Mouse (Mus musculus): ENCODE measurements around the gene Fam76a. TPM values are rescaled to one million over a fixed set of nuclear protein-coding genes. Genes with fewer than 3 reads are reported as not detected.
A peak's percentile ranks its signal among the peaks of the same experiment; 100 is the strongest.
"Not testable (repeated sequence)": the region's sequence is repeated elsewhere in the genome, so short reads cannot be mapped to it uniquely, and the experiment has no call there.

Gene Fam76a
- polyA plus RNA-seq, 1 experiment, result 9.4 TPM

- Histone ChIP-seq H3K9me3 (no peaks in the 10 kb centered on the region), H3K36me3 (replicated peaks; ENCODE audit: low read length) (no peaks in the 10 kb centered on the region), H3K27me3 (replicated peaks) (peaks cover 6% of the 10 kb centered on the region), H3K4me1 (peaks cover 38% of the 10 kb centered on the region), H3K4me3 (replicated peaks) (peak overlapping the region; percentile 76)
- no peak for TF ChIP-seq GATA1 (IDR thresholded peaks at IDR 0.05; ENCODE audit: borderline replicate concordance, low read length)
- TF ChIP-seq FLI1 (IDR thresholded peaks at IDR 0.05; ENCODE audit: low read length), result no peak
Observed at GRCm38 (mm10) chr4:132930784-132931183, 8.4 kb upstream of the Fam76a start.

GRCm38 (mm10) chr4:132926520-132926919 lies 4.2 kb upstream of the Fam76a start:
- H3K4me3 ChIP-seq (replicated peaks); H3K36me3 ChIP-seq (replicated peaks; ENCODE audit: low read length); H3K9me3 ChIP-seq; H3K27me3 ChIP-seq (replicated peaks): not testable (repeated sequence)
- peaks cover 21% of the 10 kb centered on the region for H3K4me1 ChIP-seq

GRCm38 (mm10) chr4:132922061-132922530 lies 262 bp downstream of the Fam76a start:
- no peaks in the 10 kb centered on the region for H3K27me3 ChIP-seq (replicated peaks)
- no peak for TF ChIP-seq FLI1 (IDR thresholded peaks at IDR 0.05; ENCODE audit: low read length)
- TF ChIP-seq GATA1 (IDR thresholded peaks at IDR 0.05; ENCODE audit: borderline replicate concordance, low read length), result no peak
- peaks cover 29% of the 10 kb centered on the region for H3K36me3 ChIP-seq (replicated peaks; ENCODE audit: low read length)
- peaks cover 18% of the 10 kb centered on the region for H3K4me1 ChIP-seq
- H3K9me3 ChIP-seq, result no peaks in the 10 kb centered on the region
- peak overlapping the region; percentile 95 for H3K4me3 ChIP-seq (replicated peaks)

- TF ChIP-seq GATA1 (IDR thresholded peaks at IDR 0.05; ENCODE audit: borderline replicate concordance, low read length) (no peak), FLI1 (IDR thresholded peaks at IDR 0.05; ENCODE audit: low read length) (no peak)
- peaks cover 33% of the 10 kb centered on the region for H3K36me3 ChIP-seq (replicated peaks; ENCODE audit: low read length)
- no peaks in the 10 kb centered on the region for H3K9me3 ChIP-seq
Observed at GRCm38 (mm10) chr4:132921488-132921887, 870 bp downstream of the Fam76a start.

GRCm38 (mm10) chr4:132920171-132920570 lies 2.2 kb downstream of the Fam76a start:
- TF ChIP-seq FLI1 (IDR thresholded peaks at IDR 0.05; ENCODE audit: low read length) (no peak), GATA1 (IDR thresholded peaks at IDR 0.05; ENCODE audit: borderline replicate concordance, low read length) (no peak)
- Histone ChIP-seq H3K9me3 (no peaks in the 10 kb centered on the region), H3K4me1 (peaks cover 18% of the 10 kb centered on the region), H3K4me3 (replicated peaks) (no peak overlapping the region), H3K27me3 (replicated peaks) (no peaks in the 10 kb centered on the region), H3K36me3 (replicated peaks; ENCODE audit: low read length) (peaks cover 45% of the 10 kb centered on the region)

More at GRCm38 (mm10) chr4:132921488-132921887, 870 bp downstream of the Fam76a start:
- H3K4me1 ChIP-seq, result peaks cover 18% of the 10 kb centered on the region
- H3K4me3 ChIP-seq (replicated peaks), result peak overlapping the region; percentile 95
- H3K27me3 ChIP-seq (replicated peaks), result no peaks in the 10 kb centered on the region

- H3K27me3 ChIP-seq (replicated peaks); H3K4me3 ChIP-seq (replicated peaks); H3K9me3 ChIP-seq: not testable (repeated sequence)
- Histone ChIP-seq H3K36me3 (replicated peaks; ENCODE audit: low read length) (peaks cover 62% of the 10 kb centered on the region), H3K4me1 (peaks cover 18% of the 10 kb centered on the region)
Observed at GRCm38 (mm10) chr4:132918493-132918892, 3.9 kb downstream of the Fam76a start.

- Histone ChIP-seq H3K27me3 (replicated peaks) (no peaks in the 10 kb centered on the region), H3K9me3 (no peaks in the 10 kb centered on the region), H3K4me3 (replicated peaks) (no peak overlapping the region), H3K36me3 (replicated peaks; ENCODE audit: low read length) (peaks cover 90% of the 10 kb centered on the region), H3K4me1 (peaks cover 7% of the 10 kb centered on the region)
- no peak for TF ChIP-seq GATA1 (IDR thresholded peaks at IDR 0.05; ENCODE audit: borderline replicate concordance, low read length)
- TF ChIP-seq FLI1 (IDR thresholded peaks at IDR 0.05; ENCODE audit: low read length), result no peak
Observed at GRCm38 (mm10) chr4:132912156-132912555, 10.2 kb downstream of the Fam76a start.

- no peaks in the 10 kb centered on the region for H3K27me3 ChIP-seq (replicated peaks)
Observed at GRCm38 (mm10) chr4:132905843-132906360, 16.5 kb downstream of the Fam76a start.

GRCm38 (mm10) chr4:132904765-132905309 lies 17.5 kb downstream of the Fam76a start:
- Histone ChIP-seq H3K4me3 (replicated peaks) (no peak overlapping the region), H3K4me1 (peaks cover 17% of the 10 kb centered on the region), H3K27me3 (replicated peaks) (no peaks in the 10 kb centered on the region), H3K9me3 (no peaks in the 10 kb centered on the region), H3K36me3 (replicated peaks; ENCODE audit: low read length) (peaks cover 83% of the 10 kb centered on the region)
- TF ChIP-seq GATA1 (IDR thresholded peaks at IDR 0.05; ENCODE audit: borderline replicate concordance, low read length), result no peak
- TF ChIP-seq FLI1 (IDR thresholded peaks at IDR 0.05; ENCODE audit: low read length), result no peak

More at GRCm38 (mm10) chr4:132905843-132906360, 16.5 kb downstream of the Fam76a start:
- Histone ChIP-seq H3K4me1 (peaks cover 17% of the 10 kb centered on the region), H3K36me3 (replicated peaks; ENCODE audit: low read length) (peaks cover 88% of the 10 kb centered on the region), H3K9me3 (no peaks in the 10 kb centered on the region), H3K4me3 (replicated peaks) (no peak overlapping the region)
- no peak for TF ChIP-seq FLI1 (IDR thresholded peaks at IDR 0.05; ENCODE audit: low read length)
- no peak for TF ChIP-seq GATA1 (IDR thresholded peaks at IDR 0.05; ENCODE audit: borderline replicate concordance, low read length)

GRCm38 (mm10) chr4:132904071-132904470 lies 18.3 kb downstream of the Fam76a start:
- Histone ChIP-seq H3K9me3 (no peaks in the 10 kb centered on the region), H3K36me3 (replicated peaks; ENCODE audit: low read length) (peaks cover 77% of the 10 kb centered on the region), H3K4me3 (replicated peaks) (no peak overlapping the region), H3K27me3 (replicated peaks) (no peaks in the 10 kb centered on the region), H3K4me1 (peaks cover 17% of the 10 kb centered on the region)
- TF ChIP-seq FLI1 (IDR thresholded peaks at IDR 0.05; ENCODE audit: low read length) (no peak), GATA1 (IDR thresholded peaks at IDR 0.05; ENCODE audit: borderline replicate concordance, low read length) (no peak)
